Mouse (Mus musculus) gastrocnemius, postnatal 14 days (tissue): ENCODE data around the gene 9230110F15Rik. TPM values are rescaled to one million over a fixed set of nuclear protein-coding genes. Genes with fewer than 3 reads are reported as not detected.
"Not testable (repeated sequence)": the region's sequence is repeated elsewhere in the genome, so short reads cannot be mapped to it uniquely, and the experiment has no call there.

ENCODE experiments used
- DNase-seq: peaks from one replicate; pipeline ENCODE4 v3.0.0; 2021; ENCODE audit warnings: mixed read lengths
- intact Hi-C: fragments of 180-260 bp; cut with DNase I; formaldehyde crosslinking; loops from one replicate; pipeline ENCODE4 v1.15.1; 2025; ENCODE audit warnings: low total_unique reads
- long read RNA-seq, 2 experiments: library from polyadenylated mRNA; stranded (forward); transcript quantifications; one replicate each; pipeline ENCODE4 v2.0.0; 2021
- total RNA-seq, 2 experiments: library from RNA; stranded (reverse); gene quantifications; 2 replicates each; pipeline ENCODE4 v1.2.3; 2021

9230110F15Rik gene
- total RNA-seq, result not detected
- long read RNA-seq, experiment 1, result 0 reads
- long read RNA-seq, experiment 2, result 0 reads

- no peak for DNase-seq
Measured at GRCm38 (mm10) chr9:35844050-35844449, at the start of gene 9230110F15Rik. Gene 9230110F15Rik, minus strand, starts transcription at chr9:35844150.

GRCm38 (mm10) chr9:35893112-35893511 is 49.2 kb upstream of the 9230110F15Rik start:
- intact Hi-C loops, DNase-seq: not testable (repeated sequence)

More at GRCm38 (mm10) chr9:35844050-35844449, at the start of gene 9230110F15Rik:
- intact Hi-C loops, result no loop called here

- DNase-seq, intact Hi-C loops: not testable (repeated sequence)
Measured at GRCm38 (mm10) chr9:35817881-35818280, 26.1 kb downstream of the 9230110F15Rik start.

GRCm38 (mm10) chr9:35798146-35798545 is 45.8 kb downstream of the 9230110F15Rik start:
- intact Hi-C loops, result no loop called here
- no peak for DNase-seq

- intact Hi-C loops, result no loop called here
- DNase-seq, result no peak
Measured at GRCm38 (mm10) chr9:35790001-35790400, 53.9 kb downstream of the 9230110F15Rik start, which contains the start of the genes Gm27235 and D730048I06Rik. Gene Gm27235, minus strand, starts transcription at chr9:35790101. Gene D730048I06Rik, minus strand, starts transcription at chr9:35790112.

Other genes with a start within 250 kb of the 9230110F15Rik start
- gene Pate4, start 232.2 kb downstream of the 9230110F15Rik start, total RNA-seq, result not detected
- gene Pate3, start 195.9 kb downstream of the 9230110F15Rik start, total RNA-seq, result not detected
- gene Pate1, start 156.8 kb downstream of the 9230110F15Rik start, total RNA-seq, result not detected
- gene Gm17677, start 103.1 kb downstream of the 9230110F15Rik start, total RNA-seq, result not detected
- not detected for gene Gm17727, start 66.0 kb downstream of the 9230110F15Rik start, total RNA-seq
- not detected for gene Gm27235, start 54.0 kb downstream of the 9230110F15Rik start, total RNA-seq
- gene D730048I06Rik, start 54.0 kb downstream of the 9230110F15Rik start, total RNA-seq, result not detected
- not detected for gene 9230113P08Rik, start 64.3 kb upstream of the 9230110F15Rik start, total RNA-seq